Mouse (Mus musculus): ENCODE measurements around the gene Gm11733.

Gene Gm11733

DNA sequence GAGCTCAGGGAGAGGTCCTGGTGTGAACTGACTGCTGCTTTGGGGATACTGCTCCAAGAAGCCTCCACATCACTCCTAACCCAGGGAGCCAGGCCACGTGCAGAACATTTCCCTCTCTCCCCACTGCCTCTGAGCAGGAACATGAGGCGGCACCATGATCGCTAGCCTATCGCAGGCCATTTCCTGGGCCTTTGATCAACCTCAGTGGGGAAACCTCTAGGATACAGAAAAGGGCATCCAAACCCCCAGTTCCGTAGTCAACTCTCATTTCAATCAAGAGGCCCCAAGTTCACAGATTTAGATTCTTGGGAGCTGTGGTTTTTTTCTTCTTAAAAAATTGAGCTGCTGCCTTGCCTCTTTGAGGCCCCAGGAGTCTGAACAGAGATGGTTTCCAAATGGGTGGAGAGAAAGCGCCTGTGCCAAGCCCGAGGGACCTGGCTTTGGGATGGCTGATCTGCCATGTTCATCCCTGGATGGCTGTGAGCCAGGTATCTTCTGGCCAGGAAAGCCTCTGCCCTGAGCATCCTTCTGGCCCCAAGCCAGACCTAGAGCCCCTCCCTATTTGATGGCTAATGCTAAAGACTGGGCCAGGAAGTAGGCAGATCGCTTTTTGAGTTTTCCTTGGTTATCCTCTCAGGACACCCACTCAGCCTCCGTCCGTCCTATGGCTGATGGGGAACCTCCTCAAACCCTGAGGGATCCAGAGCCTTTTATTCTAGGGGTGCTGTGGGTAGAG is 5.7 kb upstream of the Gm11733 start:
- no peak for DNase-seq (ENCODE audit: low spot score)

- no peak for DNase-seq (ENCODE audit: low spot score)
Observed at GRCm38 (mm10) chr11:117479007-117479719, 5.0 kb upstream of the Gm11733 start.

GRCm38 (mm10) chr11:117479746-117480145 is 4.4 kb upstream of the Gm11733 start:
- DNase-seq (ENCODE audit: low spot score): no peak

DNA sequence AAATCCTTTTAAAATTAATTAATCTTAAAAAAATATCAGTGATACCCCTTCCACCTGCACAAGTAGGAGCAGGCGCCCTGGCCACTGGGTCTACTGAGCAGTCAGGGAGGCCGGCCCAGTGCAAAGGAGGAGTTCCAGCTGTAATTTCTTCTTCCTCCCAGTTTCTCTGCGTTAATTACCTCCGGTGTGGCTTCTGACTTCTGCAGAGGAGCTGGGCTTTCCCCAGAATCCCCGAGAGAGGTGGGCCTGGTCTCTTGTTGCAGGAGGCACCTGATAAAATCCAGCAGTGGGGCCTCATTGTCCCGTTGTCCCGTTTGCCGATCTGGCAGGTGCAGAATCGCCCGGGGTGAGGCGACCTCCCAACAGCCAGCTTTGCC is 1.9 kb upstream of the Gm11733 start:
- no peak for DNase-seq (ENCODE audit: low spot score)

GRCm38 (mm10) chr11:117482677-117483511 is 1.3 kb upstream of the Gm11733 start:
- peak; percentile 76 for DNase-seq (ENCODE audit: low spot score)

GRCm38 (mm10) chr11:117491408-117492208 is 7.4 kb downstream of the Gm11733 start:
- no peak for DNase-seq (ENCODE audit: low spot score)

DNA sequence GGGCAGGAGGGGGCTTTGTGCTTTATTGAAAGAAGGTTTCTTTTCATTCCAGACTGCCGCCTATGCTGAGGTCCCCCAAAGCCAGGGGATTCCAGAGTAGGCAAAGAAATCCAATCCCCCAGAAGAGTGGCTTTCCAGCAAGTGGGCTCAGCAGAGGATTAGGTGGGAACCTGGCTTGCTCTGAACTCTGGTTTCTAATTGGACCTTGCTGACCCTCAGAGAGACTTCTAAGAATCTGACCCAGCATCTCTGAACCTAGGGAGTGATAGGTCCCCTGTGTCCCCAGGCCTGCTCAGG is 8.0 kb downstream of the Gm11733 start:
- no peak for DNase-seq (ENCODE audit: low spot score)

DNA sequence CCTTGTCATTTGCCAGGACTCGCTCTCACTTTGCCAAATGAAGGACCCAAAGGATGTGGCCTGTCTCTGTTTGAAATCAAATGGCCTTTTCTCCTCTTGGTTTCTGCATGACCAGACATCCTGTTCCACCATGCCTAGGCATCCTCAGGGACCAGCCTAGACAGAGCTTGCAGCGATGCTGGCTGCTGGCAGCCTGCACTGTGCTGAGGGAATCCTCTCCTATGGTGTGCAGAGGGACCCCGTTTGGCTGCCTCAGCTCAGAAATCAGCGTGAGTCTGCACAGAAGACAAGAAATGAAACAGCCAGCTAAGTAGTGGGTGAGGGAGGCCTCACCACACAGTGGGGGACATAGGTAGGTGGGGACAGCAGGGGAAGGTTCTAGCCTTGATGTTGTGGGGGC is 12.6 kb downstream of the Gm11733 start:
- no peak for DNase-seq (ENCODE audit: low spot score)

DNA sequence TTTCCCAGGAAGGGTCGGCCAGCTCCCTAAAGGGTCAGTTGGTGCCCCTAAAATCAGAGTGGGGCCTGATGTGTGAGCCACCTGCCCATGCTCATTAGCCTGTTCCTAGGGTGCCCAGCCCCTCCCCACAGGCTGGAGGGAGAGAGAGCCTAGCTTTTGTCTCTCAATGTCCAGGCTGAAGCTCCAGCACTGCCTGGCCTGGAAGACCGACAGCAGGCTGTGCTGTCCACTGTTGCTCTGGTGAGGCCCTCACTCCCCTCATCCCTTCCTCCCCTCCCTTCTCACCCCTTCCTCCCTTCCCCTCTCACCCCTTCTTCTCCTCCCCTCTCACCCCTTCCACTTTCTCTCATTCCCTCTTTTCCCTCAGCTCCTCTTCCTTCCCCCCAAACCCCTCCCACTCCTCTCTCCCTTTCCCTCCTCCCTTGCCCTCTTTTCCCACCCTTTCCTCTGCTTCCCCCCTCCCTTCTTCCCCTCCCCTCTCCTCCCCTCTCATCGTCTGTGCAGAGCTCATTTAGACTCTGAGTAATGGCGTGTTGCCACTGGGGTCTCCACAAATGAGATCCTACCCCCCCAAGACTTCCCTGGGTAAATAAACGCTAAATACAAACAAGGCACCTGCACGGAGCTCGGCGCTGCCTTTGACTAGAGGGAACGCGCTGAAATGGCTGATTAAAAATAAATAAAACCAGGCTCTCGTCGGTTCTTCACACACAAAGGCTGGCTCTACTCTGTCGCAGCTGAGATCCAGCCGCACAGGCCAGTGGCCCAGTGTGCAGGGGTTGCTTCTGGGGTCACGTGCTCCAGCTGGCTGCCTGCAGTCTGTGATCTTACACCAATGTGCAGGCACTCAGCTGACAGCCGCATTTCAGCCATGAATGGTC is 13.3 kb downstream of the Gm11733 start:
- DNase-seq (ENCODE audit: low spot score): no peak

DNA sequence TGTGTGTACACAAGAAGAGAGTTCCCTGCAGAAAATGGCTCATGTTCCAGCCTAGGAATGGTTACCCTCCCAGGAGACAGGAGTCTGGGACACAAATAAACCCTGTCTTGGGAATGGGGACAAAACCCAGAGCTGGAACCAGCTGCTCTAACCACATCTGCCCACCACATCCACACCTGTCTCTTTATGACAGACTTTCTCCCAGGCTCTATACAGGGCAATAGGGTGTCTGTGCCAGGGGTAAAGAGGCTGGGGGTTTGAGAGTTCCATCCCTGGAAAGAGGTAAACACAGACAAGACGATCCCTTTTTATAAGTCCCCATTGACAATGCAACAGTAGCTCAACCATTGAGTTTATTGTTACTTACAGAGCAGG is 14.0 kb downstream of the Gm11733 start:
- DNase-seq (ENCODE audit: low spot score): no peak

- DNase-seq (ENCODE audit: low spot score): no peak
Observed at GRCm38 (mm10) chr11:117508972-117509371, 24.8 kb downstream of the Gm11733 start.

GRCm38 (mm10) chr11:117515718-117516421 is 31.7 kb downstream of the Gm11733 start:
- no peak for DNase-seq (ENCODE audit: low spot score)

DNA sequence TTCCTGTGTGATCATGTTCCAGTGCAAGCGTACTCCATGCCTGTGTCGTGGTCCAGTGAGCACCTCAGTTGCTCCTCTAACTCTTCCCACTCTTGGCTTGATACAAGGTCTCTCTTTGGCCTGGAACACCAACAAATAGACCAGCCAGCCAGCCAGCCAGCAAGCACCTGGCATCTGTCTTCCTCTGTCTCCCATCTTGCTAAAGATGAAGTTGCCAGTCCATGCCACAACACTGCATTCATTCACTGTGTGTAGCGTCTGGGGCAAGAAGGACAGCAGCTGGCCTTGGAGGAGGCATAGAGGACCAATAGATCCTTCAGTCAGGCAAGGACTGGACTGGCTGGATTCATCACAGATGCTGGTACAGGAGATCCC is 32.2 kb downstream of the Gm11733 start:
- no peak for DNase-seq (ENCODE audit: low spot score)

DNA sequence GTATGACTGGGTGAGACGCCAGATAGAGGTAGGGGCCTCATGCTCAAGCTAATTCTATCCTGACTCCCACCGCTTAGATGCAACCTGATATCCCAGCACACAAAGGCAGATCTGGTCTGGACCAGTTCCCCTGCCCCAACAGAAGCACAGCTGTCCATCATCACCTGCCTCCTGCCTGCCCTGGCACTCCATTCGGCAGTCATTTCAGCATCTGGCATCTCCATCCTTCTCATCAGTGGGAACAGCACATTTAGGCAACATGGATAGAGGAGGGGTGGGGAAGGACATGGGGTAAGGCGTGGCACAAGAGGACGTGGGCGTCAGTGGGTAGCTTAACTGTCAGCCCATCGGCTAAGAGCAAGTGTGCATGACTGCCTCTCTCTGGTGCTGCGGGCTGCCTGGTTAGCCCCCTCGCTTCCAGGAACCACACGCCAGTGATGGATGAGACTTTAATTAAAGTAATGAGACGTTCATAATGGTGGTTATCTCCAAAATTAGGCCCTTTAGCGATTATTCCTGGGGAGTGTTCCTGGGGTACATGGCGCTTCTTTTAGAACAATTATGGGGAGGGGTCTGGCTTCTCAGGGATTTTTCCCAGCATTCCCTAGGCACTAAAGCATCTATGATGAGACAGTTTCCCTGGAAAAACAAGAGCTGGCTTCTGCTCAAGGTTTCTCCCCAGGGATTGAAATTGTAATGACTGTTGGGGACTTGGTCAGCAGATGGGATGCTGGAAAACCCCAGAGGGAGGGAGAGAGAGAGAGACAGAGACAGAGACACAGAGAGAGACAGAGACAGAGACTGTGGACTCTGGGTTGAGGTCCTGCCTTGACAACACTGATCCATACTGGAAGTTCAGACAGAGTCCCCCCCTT is 38.0 kb downstream of the Gm11733 start:
- no peak for DNase-seq (ENCODE audit: low spot score)

DNA sequence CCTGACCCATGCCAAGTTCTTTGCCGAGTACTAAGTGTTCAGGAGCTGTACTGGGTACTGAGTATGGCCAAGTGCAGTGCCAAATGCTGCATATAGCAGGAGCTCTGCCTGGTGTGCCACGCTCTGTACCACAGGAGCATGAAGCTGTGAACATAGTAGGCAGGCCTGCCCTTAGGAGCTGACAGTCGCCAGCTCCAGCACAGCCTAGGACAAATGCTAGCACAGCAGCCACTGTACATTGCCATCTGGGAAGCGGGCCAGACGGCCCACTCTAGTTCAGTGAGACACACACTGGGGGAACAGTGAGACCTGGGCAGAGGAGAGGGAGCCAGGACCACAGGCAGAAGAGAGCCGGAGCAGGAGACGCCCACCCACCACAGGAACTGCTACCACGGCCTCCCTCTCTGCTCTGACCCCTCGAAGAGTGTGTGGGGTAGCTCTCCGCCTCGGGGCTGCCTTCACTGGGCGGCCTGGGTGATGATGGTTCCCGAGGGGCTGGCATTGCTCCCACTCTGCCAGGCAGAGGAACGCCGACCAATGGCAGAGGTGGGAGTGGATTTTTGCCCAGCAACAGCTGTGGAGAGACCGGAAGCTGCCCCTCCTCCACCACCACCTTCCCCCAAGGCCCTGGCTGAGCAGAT is 38.8 kb downstream of the Gm11733 start:
- DNase-seq (ENCODE audit: low spot score): peak; percentile 81

DNA sequence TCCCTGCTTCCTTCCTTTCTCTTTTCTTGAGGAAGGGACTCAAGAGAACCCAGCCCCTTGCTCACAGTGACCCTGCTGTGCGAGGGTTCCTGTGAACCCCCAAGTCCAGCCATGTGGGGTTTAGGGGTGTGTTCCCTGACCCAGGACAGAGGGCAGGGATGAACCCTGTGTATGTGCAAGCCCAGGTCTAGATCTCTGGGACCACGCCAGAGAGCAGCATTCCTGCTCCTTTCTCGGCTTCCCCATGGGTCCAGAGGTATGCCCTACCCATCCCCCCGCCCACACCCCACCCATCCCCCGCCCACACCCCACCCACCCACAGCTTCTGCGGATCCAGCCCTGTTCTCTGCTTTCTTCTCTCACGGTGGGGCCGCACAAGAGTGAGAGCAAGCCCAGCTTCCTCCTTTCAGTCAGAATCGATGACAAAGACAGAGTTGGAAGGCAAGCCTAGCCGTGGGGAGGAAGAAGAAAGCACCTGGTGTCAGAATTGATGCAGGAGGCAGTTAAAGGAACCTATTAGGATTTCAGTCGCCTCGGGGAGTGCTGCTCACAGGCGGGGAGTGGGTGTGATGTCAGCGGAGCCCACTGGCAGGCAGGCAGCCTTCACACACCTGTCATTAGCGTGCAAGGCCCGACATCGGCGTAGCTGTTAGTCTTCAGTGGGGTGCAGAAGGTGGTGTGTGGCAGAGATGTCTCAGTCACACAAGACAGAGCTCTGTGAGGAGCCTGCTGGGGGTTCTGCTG is 41.6 kb downstream of the Gm11733 start:
- no peak for DNase-seq (ENCODE audit: low spot score)

- DNase-seq (ENCODE audit: low spot score): no peak
Observed at GRCm38 (mm10) chr11:117532374-117532773, 48.2 kb downstream of the Gm11733 start.

DNA sequence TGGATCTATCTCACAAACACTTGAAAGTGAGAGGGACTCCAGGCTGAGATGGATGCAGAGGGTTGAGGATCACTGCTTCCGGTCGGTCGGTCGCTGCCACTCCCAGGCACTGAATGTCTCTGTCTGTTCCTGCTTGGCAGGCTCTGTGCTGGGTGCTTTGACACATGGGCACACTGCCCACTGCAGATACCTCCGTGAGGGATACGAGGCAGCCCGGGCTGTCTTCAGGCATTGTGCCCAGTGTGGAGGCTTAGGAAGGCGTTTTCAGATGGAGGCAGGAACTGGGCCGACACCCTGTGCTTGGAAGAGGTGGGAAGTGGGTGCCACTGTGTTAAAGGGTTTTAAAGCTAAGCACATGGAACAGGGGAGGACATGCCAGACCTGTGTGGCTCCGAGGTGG is 50.7 kb downstream of the Gm11733 start:
- DNase-seq (ENCODE audit: low spot score): peak; percentile 38
